Mouse (Mus musculus) brain, embryonic 14.5 days (tissue): ENCODE results near the gene Tbl2.

Source experiments
- CTCF ChIP-seq: fragments of 200-500 bp; IDR thresholded peaks from 2 replicates; pipeline ENCODE4 v1.5.1; 2012; ENCODE audit warnings: inconsistent platforms, mild to moderate bottlenecking, moderate library complexity, borderline replicate concordance; ENCODE audit not compliant: insufficient read depth, insufficient read length; ENCODE audit errors: extremely low read depth
- POLR2A ChIP-seq: fragments of 200-500 bp; IDR thresholded peaks from 2 replicates; pipeline ENCODE4 v1.6.1; 2012; ENCODE audit warnings: mild to moderate bottlenecking, inconsistent platforms, borderline replicate concordance; ENCODE audit not compliant: poor library complexity, insufficient read depth, insufficient read length, severe bottlenecking; ENCODE audit errors: extremely low read depth

- no peak for TF ChIP-seq POLR2A
- no peak for TF ChIP-seq CTCF
Measured at GRCm38 (mm10) chr5:135148715-135149052, 773 bp upstream of the Tbl2 start.
